Mouse (Mus musculus): ENCODE data around the gene Fhit. TPM values are rescaled to one million over a fixed set of nuclear protein-coding genes. Genes with fewer than 3 reads are reported as not detected.
A peak's percentile ranks its signal among the peaks of the same experiment; 100 is the strongest.
"Not testable (repeated sequence)": the region's sequence is repeated elsewhere in the genome, so short reads cannot be mapped to it uniquely, and the experiment has no call there.

The Fhit gene
- 1 to 10 TPM; 2.0 to 7.7 (median 6.6) TPM for polyA plus RNA-seq (2017; shearing (Covaris generic))

- peak; percentile 96 for ATAC-seq
Measured at GRCm38 (mm10) chr14:11161751-11162231, at the start of gene Fhit. TSS of gene Fhit (minus strand) at chr14:11162035.

GRCm38 (mm10) chr14:11206786-11207185, 45.0 kb upstream of the Fhit start:
- ATAC-seq: no peak

DNA sequence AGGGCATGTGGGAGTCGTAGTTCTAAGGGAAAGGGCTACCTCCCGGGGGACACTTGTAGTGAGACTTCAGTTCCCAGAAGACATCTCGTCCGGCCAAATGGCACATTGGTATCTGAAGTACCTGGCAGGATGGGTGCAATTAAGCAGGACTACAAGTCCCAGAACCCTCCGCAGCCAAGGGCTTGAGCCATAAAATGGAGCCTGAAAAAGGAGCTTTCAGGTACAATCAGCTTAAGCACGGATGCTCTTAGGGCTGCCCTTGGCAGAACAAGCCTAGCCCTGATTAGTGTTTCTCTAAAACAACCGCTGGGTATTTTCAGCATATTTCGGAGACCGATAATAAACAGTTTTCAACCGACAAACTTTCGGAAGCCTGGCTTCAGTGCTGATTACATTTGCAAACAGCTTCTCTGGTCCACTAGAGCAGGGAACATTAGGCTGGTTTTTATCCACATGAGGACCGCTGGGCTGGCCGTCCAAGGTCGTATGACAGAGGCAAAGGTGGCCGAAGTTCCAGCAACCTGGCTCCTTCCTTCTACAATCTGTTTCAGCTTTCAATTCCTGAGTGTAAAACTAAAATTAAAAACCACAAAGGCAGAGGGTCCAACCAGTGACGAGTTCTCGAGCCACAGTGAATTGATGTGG, 907 bp downstream of the Fhit start:
- peak; percentile 71 for ATAC-seq

- ATAC-seq: no peak
Measured at GRCm38 (mm10) chr14:11159641-11160040, 2.2 kb downstream of the Fhit start.

GRCm38 (mm10) chr14:11159021-11159420, 2.8 kb downstream of the Fhit start:
- no peak for ATAC-seq

DNA sequence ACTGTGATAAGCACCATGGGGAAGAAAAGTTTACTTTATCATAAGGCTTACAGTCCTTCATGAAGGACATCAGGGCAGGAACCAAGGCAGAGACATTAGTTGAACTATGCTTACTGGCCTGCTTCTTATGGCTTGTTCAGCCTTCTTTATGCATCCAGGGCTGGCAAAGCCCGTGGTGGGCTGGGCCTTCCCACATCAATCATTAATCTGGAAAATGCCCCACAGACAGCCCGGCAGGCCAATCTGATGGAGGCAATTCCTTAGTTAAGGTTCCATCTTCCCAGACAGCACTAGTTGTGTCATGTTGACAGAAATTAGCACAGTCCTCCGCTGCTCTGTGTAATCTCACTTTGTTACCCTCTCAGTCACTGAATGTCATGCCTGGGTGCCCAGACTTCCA, 4.1 kb downstream of the Fhit start:
- ATAC-seq: no peak

- ATAC-seq: no peak
Measured at GRCm38 (mm10) chr14:11151634-11152321, 10.1 kb downstream of the Fhit start.

DNA sequence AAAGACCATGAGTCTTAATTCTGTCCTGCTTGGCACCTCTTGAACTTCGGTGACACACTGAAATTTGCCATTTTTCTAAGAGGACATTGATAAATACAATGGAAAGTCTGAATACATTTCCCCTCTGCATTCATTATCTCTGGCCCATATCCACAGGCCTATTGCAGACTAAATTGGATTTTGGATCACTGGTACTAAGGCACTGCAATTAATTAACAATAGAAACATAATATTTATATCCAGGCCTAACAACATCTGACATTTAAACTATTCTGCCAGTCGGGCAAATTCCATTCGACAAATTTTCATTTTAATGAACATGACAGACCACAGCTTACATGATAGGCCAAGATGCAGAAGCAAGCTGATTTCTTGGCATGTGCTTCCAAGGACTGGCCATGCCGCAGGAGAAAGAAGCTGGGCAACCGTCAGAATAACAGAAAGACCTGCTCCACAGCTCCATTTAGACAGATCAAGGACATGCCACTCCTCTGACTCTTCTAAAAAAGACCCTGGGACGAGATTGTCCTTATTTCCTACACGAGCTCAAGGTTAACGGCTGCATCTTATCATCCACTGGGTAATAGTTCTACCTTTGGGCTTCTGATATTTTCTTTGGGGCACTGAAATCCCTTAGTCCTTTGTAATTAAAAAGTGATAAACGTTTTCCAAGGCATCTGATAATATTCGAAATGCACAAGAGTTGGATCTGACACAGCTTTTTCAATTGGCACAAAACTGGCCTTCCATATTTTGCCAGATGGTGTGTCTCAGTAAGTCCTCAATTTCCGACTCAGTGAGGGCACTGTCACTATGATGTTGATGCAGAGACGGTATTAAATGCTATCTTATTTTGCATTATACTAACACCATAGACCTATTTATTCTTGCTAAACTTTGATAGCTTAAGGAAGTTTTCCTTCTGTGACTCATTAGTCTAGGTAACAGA, 27.8 kb downstream of the Fhit start:
- ATAC-seq: no peak

- ATAC-seq: no peak
Measured at GRCm38 (mm10) chr14:11132637-11133474, 29.0 kb downstream of the Fhit start.

GRCm38 (mm10) chr14:11125096-11125495, 36.7 kb downstream of the Fhit start:
- ATAC-seq: no peak

GRCm38 (mm10) chr14:11119076-11119475, 42.8 kb downstream of the Fhit start:
- no peak for ATAC-seq

DNA sequence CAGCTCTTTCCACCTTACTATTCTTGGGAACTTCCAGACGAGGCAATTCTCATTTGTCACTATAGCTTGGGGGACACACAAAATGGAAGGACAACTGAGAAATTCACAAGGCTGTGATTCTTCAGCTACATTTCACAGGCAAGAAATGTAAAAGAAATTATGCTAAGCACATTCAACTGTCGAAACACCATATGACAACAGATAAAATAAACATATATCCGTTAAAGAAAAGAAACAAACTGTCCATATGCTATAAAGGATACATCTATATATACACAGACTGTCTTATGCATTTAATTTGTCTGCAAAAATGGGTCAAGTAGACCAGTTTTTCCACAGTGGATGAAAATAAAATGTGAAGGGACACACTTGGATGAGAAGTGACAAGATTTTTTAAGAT, 76.2 kb downstream of the Fhit start:
- ATAC-seq: no peak

DNA sequence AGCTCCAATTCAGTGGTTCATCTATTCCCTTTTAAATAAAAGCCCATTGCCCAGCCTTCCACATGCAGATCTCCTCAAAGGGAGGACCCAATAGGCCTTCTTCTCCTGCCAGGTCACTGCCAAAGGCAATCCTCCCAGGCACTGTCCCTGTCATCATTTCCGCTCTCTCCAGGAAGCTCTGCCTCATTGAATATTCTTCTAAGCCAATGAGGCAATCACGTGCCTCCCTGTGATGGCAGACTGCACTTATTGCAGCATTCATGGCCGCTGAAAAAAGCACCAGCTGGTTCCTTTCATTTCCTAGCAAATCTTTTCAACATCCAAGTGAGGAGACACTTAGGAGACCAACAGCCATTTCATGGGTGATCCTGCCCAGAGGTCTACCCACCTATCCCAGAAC, 77.9 kb downstream of the Fhit start:
- no peak for ATAC-seq

GRCm38 (mm10) chr14:11083462-11083861, 78.4 kb downstream of the Fhit start:
- ATAC-seq: no peak

DNA sequence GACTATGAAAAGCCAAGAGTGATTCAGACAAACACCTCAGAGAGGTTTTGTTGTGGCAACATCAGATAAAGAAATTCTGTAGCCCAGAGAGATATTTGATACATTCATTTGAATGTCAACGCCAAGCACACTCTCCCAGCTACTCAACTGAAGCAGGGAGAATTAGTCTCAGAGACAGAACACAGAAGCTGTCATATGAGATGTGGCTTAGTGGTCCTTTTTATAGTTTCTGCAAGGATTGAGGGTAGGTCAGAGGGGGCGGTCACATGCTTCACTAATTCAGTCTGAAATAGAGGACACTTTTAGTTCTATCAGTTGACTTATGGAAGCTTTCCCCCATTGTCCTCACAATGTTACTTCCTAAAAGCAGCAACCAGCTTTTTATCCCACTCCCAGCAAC, 98.2 kb downstream of the Fhit start:
- ATAC-seq: no peak

GRCm38 (mm10) chr14:11060221-11060620, 101.6 kb downstream of the Fhit start:
- ATAC-seq: no peak

DNA sequence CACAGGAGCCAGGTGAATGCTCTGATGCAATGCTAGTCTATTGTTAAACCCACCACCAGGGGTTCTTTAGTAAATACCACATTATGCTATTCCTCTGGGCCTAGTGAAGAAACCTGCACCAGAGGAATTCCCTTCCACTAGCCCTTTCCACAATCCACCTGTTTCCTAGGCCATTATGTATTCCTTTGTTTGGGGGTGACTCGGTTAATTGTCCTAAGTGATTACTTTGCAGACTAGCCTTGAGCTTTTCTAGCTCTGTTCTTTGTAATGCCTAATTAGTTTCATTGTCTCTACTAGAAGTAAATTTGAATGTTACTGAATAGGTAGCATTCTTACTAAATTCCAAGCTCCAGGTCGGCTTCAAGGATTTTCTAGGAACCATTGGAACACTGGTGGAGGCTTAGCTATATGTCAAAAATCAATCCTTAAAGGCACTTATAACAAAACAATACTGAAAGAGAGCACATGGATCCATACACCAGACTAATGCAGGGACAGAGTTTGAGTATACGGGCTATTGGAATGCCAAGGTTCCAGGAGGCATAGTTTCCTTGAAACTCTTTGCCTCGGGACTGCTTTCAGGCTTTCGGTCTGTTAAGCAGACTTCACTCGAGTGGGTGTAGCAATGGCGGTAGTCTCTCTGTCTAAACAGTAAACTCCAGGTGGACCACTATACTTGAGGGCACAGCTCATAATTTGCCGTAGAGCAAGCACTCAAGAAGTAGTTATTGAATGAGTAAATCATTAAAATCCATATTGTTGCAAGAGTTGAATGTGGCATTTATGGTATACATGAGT, 122.1 kb downstream of the Fhit start:
- not testable (repeated sequence) for ATAC-seq

DNA sequence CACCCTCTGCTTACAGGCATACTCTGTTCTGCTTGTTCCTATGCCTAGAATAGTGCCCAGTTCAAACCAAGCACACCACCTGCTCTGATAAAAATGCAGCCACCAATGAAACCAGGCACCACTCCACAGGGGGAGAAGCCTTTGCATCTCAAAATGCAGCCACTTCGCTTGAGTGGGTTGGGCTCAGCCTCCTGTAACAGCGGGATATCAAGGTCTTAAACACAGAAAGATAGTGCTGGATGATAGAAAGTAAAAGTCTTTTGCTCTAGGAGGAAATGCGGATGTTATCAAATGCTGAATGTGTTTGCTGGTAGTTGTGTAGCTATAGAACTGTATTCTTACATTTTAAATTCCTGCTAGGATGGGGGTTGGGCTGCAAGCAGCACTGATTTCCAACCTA, 140.4 kb downstream of the Fhit start:
- no peak for ATAC-seq

- ATAC-seq: no peak
Measured at GRCm38 (mm10) chr14:10978651-10979050, 183.2 kb downstream of the Fhit start.

DNA sequence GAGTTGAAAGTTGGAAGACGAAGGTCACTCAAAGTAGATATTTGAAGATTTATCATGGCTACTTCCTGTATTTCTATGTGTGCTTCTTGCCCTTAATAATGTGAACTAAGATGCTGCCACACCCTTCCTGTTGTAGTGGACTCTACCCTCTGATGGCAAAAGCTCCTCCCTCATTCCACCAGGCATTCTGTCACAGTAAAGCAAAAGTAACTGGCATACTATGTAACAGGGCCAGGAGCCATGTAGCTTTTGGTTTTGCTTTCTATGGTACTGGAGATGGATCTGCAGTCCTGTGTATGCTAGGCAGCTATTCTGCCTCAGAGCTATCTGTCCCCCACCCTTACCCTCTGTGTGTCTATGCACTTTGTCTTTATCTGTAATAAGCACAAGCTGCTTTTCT, 220.2 kb downstream of the Fhit start:
- ATAC-seq: no peak

- no peak for ATAC-seq
Measured at GRCm38 (mm10) chr14:10933667-10934066, 228.2 kb downstream of the Fhit start.

Measured in inflammation-experienced regulatory T-cells, adult 6 months (primary cell).